Mouse (Mus musculus): ENCODE data around the gene Nlrc5. TPM values are rescaled to one million over a fixed set of nuclear protein-coding genes. Genes with fewer than 3 reads are reported as not detected.

Gene Nlrc5
- total RNA-seq, 2 experiments from 2014 or later: 0.49 to 1.7 TPM

DNA sequence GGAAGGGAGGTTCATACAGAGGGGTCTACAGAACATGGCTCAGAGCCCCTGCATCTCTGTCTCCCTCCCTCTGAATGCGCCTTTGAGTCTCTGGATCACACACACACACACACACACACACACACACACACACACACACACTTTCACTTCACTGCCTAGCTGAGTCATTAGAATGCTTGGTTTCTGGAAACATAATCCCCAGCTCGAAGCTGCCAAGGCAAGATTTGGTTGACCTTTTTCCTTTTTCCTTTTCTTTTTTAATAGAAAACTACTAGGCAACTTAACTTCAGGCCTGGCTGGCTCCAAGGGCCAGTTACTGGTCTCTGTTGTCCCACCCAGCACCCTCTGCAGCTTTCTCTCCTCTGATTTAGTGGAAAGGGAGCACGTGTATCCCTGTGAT lies 82.6 kb downstream of the Nlrc5 start:
- intact Hi-C loops (cut with DNase I): no loop called here
- DNase-seq (ENCODE audit: low spot score): no peak

DNA sequence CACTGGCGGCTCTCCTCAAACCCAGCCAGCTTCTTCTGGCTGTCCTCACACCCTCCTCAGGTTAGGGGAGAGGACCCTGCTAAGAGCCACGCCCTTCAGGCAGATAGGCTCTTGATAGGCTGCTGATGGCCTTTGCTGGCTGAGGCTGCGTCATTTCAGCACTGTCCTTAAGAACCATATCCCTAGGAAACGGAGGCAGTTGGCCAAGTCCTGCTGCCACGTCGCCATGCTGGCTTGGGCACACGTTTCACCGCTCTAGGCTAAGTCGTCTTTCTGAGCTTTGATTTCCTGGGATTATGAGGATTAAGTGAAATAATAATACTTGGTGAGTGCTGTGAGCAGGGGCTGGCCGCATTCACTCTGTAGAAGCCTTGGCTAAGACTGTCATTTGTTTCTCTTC lies 84.2 kb downstream of the Nlrc5 start:
- DNase-seq (ENCODE audit: low spot score): no peak
- intact Hi-C loops (cut with DNase I): no loop called here

DNA sequence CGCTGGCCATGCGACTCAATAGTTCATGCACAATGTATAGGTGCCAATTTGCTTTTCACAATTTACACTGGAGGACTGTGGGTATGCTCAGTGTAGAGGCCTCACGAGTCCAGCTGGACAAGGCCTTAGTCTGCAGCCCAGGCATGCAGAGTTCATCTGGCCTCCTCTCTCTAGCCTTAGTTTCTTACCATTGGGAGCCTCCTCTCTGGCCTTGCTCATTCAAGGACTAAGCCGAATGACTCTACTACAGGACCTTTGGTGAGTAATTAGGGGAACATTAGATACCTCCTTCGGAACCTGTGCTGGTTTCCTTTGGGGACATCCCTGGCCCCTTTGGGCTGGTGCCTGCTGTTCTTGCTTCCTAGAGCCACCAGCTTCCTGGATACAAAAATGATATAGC lies 84.9 kb downstream of the Nlrc5 start:
- intact Hi-C loops (cut with DNase I): no loop called here
- DNase-seq (ENCODE audit: low spot score): no peak

DNA sequence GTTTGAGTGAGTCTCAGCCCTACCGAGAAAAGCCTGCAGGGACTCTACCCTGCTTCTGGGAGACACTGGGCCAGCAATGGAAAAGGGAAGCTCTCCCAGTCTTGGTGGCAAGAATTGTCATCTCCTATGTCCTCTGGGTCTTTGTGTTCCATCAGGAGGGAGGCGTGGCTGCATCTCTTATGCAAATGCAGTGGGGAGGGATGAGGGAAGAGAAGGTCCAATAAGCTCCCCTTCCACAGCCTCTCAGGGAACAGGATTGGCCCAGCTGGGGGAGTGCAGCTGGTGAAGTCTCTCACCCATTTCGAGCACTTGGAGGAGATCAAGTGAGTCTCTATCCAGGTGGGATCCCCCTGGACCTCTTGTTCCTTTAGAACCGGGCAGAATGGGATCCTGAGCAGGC lies 87.3 kb downstream of the Nlrc5 start:
- no peak for DNase-seq (ENCODE audit: low spot score)
- intact Hi-C loops (cut with DNase I): no loop called here

DNA sequence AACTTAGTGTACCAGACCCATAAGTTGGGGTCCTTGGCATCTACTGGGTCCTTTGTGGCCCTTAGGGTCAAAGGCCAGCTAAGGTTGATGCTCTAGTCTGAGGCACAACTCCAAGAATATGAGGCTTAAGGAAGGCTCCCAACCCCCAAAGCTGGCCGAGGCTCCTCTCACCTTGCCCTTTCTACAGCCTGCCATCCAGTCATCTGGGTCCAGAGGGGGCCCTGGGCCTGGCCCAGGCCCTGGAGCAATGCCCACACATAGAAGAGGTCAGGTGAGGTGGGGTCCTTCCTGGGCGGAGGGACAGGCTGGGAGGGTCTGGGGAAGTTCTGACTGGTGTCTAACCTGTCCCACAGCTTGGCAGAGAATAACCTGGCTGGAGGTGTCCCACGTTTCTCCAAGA lies 88.3 kb downstream of the Nlrc5 start:
- intact Hi-C loops (cut with DNase I): no loop called here

DNA sequence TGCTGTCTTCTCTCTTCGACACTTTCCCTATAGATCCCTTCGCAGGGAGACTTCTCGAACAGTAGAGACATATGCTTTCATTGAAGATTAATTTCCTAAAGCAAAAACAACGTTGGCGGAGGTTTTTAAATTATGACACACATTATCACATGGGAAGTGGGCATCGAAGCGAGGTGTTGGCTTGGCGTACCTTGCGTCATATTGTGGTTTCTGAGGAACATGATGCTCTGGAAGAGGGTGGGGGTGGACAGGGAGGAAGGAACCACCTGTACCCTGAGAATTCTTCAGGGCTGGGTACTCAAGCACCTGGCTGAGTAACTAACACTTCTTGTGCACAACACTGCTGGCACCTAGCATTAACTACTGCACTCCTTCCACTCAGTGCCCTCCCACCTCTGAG lies 90.4 kb downstream of the Nlrc5 start:
- DNase-seq (ENCODE audit: low spot score): no peak
- intact Hi-C loops (cut with DNase I): no loop called here

More for the DNA sequence above, 88.3 kb downstream of the Nlrc5 start:
- DNase-seq (ENCODE audit: low spot score): no peak

DNA sequence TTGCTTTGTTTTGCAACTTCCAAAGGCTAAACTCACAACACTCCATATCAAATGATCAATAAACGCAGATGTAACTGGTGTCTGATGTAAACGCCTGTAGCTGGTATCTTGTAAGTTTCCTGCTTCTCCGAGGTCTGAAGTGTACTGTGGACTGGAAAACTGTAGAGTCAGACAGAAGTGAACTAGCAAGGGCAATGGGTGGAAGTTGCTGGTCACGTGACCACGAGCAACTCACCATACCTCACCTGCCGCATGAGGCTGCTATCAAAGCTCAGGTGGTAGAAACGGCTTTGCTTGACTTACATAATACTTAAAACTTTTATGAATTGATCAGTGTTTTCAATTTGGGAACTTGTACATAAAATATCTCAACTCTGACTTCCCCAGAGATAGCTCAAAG lies 93.0 kb downstream of the Nlrc5 start:
- intact Hi-C loops (cut with DNase I): loop anchor here (5.0 kb wide), 1 partner anchor 285 kb away; the partner anchor contains the start of gene Ccl17

DNA sequence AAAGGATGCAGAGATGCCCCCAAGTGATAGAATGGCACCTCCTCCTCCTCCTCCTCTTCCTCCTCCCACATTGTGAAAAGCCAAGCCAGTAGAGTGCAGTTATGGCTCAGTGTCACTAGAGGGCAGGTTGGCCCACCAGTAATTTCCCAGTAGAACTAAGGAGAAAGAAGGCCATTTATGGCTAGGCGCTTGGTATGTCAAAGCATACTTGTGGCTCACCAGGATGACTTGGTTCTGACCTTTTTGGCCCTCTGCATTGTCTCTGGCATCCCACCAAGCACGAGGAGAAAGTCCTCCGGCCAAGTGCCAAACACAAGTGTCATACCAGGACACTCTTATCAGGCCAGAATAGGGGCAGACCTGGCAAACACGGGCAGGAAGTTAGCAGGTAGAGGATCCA lies 94.1 kb downstream of the Nlrc5 start:
- DNase-seq (ENCODE audit: low spot score): peak; percentile 18
- intact Hi-C loops (cut with DNase I): loop anchor here (1.0 to 5.0 kb wide), 3 partner anchors 56 to 284 kb away; partner anchors contain the start of gene Ccl17

More for the DNA sequence above, 93.0 kb downstream of the Nlrc5 start:
- DNase-seq (ENCODE audit: low spot score): no peak

DNA sequence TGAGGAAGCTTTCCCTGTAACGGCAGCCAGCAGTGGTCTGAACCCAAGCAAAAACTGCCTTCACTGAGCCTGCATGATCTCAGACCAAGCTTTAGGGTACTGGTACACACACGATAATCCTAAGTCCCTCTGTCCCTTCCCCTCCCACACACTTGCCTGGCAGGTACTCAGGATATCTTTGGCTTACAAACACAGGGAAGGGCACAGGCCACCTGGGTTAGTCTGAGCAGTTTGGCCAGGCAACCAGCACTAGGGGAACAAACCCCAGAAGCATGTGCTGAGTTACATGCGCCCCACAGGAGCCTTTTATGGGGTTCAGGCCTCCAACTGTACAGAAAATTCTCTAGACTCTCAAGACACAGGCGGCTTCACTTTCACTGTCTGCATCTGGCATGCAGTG lies 95.7 kb downstream of the Nlrc5 start:
- intact Hi-C loops (cut with DNase I): loop anchor here (2.0 to 5.0 kb wide), 2 partner anchors 173 to 282 kb away; partner anchors contain the start of gene Ccl17
- no peak for DNase-seq (ENCODE audit: low spot score)

DNA sequence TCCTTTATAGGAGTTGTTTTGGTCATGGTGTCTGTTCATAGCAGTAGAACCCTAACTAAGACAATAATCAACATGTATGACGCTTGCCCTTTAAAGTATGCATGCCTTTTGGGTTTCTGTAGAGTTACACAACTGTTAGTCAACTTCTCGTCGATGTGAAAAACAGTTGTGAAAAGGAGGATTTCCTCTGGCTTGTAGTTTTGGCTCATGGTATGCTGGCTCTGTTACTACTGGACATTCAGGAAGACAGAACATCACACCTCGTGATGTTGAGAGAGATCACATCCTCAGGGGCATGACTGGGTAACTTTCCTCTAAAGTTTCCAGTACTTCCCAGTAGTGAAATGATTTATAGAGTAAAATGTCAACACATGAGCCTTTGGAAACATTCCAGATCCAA lies 96.5 kb downstream of the Nlrc5 start:
- intact Hi-C loops (cut with DNase I): no loop called here
- no peak for DNase-seq (ENCODE audit: low spot score)

DNA sequence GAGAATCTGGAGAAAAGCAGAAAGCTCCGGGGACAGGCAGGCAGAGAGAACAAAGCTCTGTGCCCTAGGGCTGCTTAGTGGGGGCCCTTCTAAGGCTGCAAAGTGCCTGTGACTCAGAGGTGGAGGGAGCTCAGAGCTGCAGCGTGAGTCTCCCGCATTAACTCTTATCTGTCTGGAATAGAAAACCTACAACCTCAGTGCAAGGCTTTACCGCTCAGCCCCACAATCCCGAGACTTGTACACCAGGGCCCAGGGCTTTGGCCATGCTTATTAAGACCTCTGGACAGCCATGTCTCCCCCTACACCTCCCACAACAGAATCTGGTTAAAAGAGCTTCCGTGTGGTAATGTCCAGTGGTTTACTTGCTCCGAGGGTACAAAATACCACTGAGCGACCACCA lies 97.8 kb downstream of the Nlrc5 start:
- intact Hi-C loops (cut with DNase I): no loop called here
- no peak for DNase-seq (ENCODE audit: low spot score)

DNA sequence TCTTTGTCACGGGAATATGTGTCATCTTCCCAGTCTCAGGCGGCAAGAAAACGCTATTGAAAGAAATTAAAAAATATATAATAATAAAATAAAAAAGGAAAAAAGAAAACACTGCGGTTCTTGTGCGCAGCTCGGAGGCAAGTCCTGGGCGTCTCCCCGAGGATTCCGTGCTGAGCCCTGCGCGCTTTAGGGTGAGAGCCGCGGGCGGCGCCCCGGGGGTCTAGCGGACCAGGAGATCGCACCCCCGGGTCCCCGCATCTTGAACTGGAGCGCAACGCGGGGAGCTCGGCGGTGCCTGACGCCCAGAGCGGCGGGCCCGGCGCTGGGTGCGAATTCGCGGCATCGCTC lies 98.3 kb downstream of the Nlrc5 start:
- intact Hi-C loops (cut with DNase I): no loop called here
- DNase-seq (ENCODE audit: low spot score): no peak

DNA sequence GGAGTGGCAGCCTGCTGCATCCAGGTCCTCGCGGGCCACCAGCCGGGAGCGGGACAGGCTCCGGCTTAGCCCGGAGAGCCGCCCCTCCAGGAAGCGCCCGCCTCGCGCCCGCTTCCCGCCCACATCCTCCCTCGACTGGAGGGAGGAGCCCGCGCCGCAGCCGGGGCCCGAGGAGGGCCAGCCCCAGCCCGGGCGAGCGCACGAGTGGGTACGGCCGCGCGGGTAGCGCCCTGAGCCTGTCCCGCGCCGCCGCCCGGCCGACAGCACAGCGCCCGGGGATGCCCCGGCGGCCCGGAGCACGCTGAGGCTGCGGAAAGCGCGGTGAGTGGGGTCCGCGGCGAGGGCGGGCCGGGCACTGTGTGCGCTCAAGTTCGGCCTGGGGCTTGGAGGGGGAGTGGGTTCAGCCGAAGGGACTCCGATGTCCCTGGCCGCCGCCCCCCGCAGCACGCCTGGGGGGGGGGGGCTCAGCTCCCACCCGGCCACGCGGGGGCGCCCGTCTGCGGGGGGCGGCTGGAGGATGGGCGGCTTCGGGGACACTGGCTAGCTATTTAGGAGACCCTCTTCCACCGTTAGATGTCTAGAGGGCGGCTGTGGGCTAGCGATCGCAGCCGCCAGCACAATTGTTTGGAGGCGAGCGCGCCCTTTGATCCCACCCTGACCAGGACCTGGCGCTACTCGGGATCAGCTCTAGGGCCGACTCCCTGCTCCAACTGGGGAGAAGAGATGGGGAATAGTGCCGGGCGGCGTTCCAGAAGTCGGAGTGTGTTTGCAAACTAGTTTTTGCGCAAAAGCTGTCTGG lies 98.9 kb downstream of the Nlrc5 start, which contains the start of gene Cpne2:
Cpne2 (plus strand) TSS at position 118 of the 799 bp plus-strand sequence.
- intact Hi-C loops (cut with DNase I): no loop called here
- DNase-seq (ENCODE audit: low spot score): peak; percentile 67

DNA sequence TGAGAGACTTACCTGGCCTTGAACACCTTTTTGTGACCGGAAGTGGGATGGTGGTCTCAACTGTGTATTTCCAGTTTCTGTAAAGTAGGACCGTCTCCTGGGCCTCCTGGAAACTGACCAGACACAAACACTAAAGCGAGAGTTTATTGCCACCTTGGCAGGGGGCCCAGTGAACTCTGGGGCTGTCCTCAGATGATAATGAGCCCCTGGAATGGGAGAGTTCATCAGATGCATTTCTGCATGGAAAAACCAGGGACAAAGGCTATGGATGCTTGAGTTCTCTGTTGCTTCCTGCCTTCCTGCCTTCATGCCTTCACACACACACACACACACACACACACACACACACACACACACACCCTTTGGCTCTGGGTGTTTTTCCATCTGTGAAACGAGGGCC lies 100.5 kb downstream of the Nlrc5 start:
- intact Hi-C loops (cut with DNase I): no loop called here
- no peak for DNase-seq (ENCODE audit: low spot score)

DNA sequence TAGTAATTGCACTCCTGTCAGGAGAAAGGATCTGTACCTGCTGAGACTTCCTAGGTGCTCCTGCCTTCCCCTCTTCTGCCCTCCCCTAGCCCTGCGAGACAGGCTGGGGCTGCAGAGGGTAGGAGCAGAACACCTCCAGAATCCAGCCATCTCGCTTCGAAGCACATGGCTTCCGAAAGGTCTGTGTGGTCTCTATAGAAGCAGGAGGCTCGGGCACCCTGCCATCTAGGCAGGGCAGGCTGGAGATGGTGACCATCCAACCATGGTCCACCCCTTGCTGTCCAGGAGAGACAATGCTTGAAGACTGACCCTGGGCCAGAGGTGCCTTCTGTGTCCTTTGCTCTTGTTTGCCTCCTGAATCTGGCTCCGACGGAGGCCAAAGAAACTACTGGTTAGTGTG lies 101.5 kb downstream of the Nlrc5 start:
- no peak for DNase-seq (ENCODE audit: low spot score)
- intact Hi-C loops (cut with DNase I): no loop called here

DNA sequence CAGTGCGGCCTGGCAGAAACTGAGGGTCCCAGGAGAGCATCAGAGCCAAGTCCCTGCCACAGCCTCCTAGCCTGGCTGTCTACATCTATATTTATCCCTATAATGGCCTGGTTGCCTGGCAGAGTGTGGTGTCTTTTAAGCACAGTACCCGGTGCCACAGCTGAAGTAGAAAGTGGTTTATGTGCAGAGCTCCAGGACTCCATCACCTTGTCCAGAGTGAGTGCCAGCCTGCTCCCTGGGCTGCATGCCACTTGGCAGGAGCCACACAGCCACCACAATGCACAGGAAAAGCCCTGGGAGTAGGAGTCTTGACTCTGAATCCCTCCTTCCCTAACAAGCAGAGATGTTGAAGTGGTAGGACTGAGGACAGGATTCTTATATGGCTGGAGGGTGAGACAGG lies 103.3 kb downstream of the Nlrc5 start:
- no peak for DNase-seq (ENCODE audit: low spot score)
- intact Hi-C loops (cut with DNase I): no loop called here

DNA sequence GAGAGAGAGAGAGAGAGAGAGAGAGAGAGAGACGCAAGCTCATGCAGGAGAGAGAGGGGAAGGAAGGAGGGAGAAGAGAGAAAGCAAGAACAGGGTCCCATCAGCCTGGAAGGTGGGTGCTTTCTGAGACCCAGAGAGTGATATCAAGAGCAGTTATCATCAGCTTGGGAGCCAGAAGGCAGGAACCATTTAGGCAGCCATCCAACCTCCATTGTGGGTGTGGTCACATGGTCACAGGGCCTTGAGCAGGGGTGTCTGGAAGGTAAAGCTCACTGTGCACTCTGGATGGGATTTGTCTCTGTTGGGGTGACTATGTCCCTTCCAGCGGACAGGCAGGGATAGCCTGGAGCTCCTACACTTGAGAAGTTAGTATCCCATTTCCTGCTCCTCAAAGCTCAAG lies 105.9 kb downstream of the Nlrc5 start:
- no peak for DNase-seq (ENCODE audit: low spot score)
- intact Hi-C loops (cut with DNase I): no loop called here

DNA sequence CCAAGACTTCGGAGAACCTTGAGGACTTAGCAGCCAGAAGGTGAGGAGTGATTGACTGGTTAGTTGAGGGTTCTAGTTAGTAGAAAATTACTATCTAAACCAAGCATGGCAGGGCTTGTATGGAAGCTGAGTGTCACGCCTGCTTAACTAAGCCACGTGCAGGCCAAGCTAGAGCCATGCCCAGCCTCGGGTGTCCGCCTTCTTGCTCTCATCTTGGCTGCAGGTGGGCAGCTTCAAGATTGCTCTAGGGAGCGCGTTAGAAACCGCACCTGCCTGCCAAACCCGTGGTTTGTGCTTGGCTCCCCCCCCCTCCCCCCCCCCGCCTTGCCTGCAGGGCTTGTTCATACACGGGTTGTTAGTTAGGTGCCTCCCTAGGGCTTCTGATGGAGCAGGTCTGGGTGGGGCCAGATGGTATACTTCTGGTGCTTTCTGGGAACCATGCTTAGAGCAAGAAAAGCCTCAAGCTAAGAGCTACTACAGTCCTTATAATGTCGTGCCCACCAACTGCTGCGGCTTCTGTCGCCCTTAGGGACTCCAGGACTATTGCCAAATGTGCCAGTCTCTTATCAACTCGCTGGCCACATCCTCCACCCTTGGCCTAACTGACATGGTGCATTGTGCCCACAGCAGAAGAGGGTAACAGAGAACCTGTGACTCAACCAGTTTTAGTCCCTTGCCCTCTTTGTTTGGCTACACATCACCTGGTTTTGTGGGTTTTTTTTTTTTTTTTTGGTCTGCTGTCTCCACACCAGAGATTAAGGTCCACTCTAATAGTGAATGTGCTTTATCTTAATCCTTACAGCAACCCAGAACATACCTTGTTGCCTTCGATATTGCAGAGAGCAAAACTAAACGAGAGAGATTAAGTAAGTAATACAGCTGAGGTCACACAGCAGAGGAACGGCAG lies 107.0 kb downstream of the Nlrc5 start:
- no peak for DNase-seq (ENCODE audit: low spot score)
- intact Hi-C loops (cut with DNase I): no loop called here

DNA sequence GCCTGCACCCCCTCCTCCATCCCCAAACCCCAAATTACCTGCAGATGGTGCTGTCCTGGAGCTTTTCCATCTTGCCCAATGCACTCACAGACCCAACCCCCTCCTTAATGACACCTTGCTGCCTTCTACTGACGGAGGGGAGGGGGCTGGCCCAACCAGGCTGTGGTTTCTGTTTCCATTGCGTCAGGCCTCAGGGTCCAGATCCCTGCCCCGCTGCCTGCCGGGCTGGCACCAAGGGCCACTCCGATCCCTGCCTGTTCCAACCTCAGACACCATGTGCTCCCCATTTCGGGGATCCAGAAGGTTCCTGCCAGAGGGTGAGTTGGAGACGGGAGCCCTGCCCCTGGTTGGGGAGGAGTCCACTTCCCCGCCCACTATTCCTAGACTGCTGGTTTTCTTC lies 109.8 kb downstream of the Nlrc5 start:
- DNase-seq (ENCODE audit: low spot score): no peak
- intact Hi-C loops (cut with DNase I): no loop called here

DNA sequence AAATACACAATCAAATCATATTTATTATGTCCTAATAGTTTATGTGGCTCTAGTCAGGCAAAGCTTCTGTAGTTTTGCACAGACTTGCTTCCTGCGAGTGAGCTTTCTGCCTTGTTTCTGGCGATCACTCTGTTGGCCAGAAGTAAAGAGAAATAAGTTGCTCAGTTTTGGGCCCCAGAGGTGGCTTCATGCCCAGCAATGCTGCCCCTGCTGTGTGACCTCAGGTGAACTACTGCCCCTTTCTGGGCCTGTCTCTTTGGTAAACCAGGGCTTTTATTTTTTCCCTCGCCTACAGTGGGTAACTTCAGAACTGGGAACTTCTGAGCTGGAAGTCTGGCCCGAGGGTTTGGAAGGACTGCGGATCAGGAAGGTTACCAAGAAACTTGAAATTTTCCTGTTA lies 114.9 kb downstream of the Nlrc5 start:
- intact Hi-C loops (cut with DNase I): no loop called here
- no peak for DNase-seq (ENCODE audit: low spot score)

DNA sequence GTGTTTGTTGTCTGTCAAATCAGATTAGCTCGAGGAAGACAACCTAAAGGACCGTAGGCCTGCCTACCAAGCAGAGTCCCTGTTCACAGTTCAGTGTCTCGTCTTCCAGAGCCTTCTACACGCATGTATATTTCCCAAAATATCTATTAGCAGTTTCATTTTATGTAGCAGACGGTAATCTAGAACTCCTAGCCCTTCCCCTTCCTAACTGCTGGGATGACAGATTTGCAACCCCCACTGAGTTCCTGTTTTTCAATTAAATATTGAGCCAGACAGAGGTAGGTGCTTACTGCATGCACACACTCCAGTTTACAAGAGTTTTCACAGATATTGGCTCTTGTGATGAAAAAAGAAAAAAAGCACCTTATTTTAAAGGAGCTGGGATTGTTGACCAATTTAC lies 115.3 kb downstream of the Nlrc5 start:
- no peak for DNase-seq (ENCODE audit: low spot score)
- intact Hi-C loops (cut with DNase I): no loop called here
